Mouse (Mus musculus) brain, embryonic 14.5 days (tissue): ENCODE results near the gene Zfp383. TPM values are rescaled to one million over a fixed set of nuclear protein-coding genes. Genes with fewer than 3 reads are reported as not detected.
A peak's percentile ranks its signal among the peaks of the same experiment; 100 is the strongest.
"Not testable (repeated sequence)": the region's sequence is repeated elsewhere in the genome, so short reads cannot be mapped to it uniquely, and the experiment has no call there.

Experiments
- DNase-seq: peaks from one replicate; pipeline ENCODE4 v3.0.0-alpha.2; 2011; ENCODE audit warnings: low read depth
- CTCF ChIP-seq: fragments of 200-500 bp; IDR thresholded peaks from 2 replicates; pipeline ENCODE4 v1.5.1; 2012; ENCODE audit warnings: inconsistent platforms, mild to moderate bottlenecking, moderate library complexity, borderline replicate concordance; ENCODE audit not compliant: insufficient read depth, insufficient read length; ENCODE audit errors: extremely low read depth
- POLR2A ChIP-seq: fragments of 200-500 bp; IDR thresholded peaks from 2 replicates; pipeline ENCODE4 v1.6.1; 2012; ENCODE audit warnings: mild to moderate bottlenecking, inconsistent platforms, borderline replicate concordance; ENCODE audit not compliant: poor library complexity, insufficient read depth, insufficient read length, severe bottlenecking; ENCODE audit errors: extremely low read depth
- polyA plus RNA-seq: library from polyadenylated mRNA; depleted of rRNA; stranded (reverse); fragments of >200 nt; gene quantifications from 2 replicates; pipeline ENCODE4 v1.2.3, GENCODE M21; 2012; rRNA removed

Zfp383 gene
- polyA plus RNA-seq, 1 experiment: 18.2 TPM

DNA sequence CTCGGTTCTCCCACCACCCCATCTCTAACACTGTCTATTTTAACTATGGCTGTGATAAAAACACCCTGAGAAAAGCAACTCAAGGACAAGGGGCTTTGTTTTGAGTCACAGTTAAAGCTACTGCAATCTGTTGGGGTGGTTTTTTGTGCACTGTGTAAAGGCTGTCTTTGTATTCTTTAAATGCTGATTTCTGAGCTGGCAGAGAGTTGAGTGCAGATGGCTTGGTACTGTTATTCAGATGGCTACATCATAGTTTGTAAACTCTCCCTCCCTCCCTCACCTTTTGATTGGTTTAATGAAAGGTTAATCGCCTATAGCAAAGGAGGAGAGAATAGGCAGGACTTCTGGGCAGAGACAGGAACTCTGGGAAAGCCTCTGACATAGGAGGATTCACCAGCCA is 36.2 kb downstream of the Zfp383 start:
- no peak for TF ChIP-seq POLR2A
- no peak for TF ChIP-seq CTCF
- DNase-seq: peak; percentile 55

DNA sequence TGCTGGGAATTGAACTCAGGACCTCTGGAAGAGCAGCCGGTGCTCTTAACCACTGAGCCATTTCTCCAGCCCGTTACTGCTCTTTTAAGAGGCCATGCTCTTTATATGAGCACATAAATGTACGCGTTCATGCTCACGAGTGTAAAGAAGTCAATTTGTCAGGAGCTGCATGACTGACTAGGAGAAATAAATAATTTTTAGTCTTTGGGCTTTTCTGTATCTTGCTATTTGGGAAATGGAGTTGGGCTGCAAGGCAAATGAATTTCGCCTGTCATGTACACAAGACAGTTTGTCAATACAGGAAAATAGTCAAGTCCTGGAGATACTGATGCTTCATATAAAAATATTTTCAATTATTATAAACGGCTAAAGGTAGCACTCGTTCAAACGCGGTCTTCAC is 45.1 kb downstream of the Zfp383 start:
- no peak for TF ChIP-seq CTCF
- no peak for TF ChIP-seq POLR2A
- no peak for DNase-seq

DNA sequence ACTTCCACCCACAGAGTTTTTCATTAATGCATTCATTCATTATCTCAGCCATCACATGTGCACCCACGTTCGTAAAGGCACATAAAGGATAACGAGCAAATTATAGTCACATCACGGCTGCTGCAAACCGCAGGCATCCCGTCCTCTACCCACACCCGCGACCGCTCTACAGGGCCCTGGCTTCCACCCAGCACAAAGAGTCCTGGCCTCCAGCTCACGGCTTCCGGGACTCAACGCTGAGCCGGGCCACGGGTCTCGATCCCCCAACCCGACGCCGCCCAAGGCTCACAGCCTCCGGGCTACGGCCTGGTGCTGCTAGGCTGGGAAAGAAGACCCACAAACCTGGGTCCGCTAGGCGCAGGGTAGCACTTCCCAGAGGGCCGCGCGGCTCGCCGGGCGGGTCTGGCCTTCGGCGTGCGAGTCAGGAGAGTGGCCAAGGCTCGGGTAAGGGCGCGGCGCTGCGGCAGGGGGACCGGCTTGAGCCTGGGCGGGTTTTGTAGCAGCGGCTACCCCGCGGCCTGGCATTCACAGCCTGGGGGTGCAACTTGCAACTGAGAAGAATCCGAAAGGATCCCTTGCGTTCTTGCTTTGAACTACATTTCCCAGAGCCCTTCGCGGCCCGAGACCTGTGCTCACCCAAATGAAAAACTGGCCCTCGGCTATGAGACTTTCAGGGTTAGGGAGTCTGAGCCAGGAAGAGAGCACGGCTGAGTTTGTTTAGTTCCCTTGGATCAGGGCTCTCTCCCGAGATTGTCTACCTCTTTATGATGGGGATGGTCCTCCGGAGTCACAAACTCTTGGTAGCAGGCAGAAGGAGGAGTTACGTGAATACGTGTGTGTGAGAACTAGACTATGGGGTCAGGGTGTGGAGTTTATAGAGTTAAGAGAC is 45.7 kb downstream of the Zfp383 start, which contains the start of gene Zfp74:
Gene Zfp74, minus strand, starts transcription at position 577 of the 889 bp plus-strand sequence.
- peak; percentile 34; the same call in 1 of the 2 replicates for TF ChIP-seq POLR2A
- TF ChIP-seq CTCF: no peak
- DNase-seq: peak; percentile 94

DNA sequence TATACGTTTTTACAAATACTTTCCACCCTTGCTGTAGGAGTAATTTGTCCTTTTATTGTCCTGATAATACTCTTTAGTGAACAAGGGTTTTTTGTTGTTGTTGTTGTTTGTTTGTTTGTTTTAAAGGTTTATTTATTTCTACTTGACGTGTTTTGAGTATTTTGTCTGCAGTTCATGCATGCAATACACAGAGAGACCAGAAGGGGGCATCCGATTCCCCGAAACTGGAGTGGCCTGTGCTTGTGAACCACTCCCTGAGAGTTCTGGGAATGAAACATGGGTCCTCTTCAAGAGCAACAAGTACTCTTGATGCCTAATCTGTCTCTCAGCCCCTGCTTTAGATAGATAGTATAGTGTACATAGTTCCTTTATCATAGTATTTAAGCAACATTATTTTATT is 46.7 kb downstream of the Zfp383 start:
- TF ChIP-seq CTCF (peak; percentile 55; the same call in 1 of the 2 replicates), POLR2A (no peak)
- peak; percentile 63 for DNase-seq

DNA sequence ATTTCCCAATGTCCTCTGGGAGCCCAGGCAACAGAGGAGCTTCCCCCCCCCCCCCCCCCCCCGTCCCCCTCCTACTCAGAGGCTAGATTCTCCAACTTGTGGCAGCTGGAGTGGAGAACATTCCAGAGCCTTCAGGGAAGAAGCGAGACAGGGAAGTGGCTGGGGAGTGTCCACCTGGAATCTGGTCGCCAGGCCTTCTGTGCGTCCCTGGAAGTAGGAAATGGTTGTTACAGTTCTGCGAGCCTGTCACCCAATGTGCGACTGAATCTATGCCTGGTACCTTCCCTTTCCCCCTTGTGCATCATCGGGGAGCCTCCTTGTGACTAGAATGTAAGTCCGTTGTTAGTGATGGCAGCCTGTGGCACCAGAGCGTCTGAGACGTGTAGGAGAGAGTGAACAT is 48.2 kb downstream of the Zfp383 start:
- DNase-seq: no peak
- no peak for TF ChIP-seq POLR2A
- TF ChIP-seq CTCF: no peak

DNA sequence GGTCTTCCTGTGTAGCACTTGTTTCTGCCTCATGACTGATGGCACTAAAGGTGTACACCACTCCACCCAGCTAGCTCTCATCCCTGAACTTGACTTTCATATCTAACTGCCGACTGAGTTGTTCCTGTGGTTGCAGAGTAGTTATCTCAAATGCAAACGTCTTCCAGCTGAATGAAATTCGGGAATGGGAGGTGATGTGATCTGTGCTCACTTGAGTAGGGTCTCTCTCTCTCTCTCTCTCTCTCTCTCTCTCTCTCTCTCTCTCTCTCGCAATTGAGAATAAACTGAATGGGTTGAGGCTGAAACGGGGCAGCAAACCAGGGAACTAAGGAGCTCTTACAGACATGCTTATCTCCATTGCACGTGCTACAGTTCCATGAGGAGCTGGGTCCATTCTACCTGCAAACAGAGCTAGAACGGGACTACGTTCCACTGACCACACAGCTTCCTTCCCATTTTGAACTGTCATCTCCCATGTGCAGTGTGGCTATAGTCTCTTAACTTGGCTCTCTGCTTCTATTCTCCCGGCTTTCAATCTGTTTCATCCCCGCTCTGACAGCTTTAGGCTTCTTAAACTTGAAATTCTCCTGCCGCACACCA is 50.2 kb downstream of the Zfp383 start:
- TF ChIP-seq CTCF: no peak
- TF ChIP-seq POLR2A: no peak
- DNase-seq: no peak

DNA sequence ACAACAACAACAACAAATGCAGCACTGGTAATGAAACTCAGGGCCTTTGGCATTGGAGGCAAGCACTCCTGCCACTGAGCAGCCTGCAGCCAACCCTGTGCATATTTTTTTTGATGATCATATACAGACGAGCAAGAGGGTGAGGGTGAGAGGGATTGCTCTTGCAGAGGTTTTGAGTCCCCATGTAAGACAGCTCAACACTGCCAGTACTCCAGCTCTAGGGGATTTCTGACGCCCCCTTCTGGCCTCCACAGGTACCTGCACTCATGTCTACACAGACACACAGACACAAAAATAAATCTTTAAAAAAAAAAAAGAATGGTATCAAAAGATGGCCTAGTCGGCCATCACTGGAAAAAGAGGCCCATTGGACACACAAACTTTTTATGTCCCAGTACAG is 51.0 kb downstream of the Zfp383 start:
- no peak for TF ChIP-seq POLR2A
- no peak; the same call in 1 of the 2 replicates for TF ChIP-seq CTCF
- no peak for DNase-seq

DNA sequence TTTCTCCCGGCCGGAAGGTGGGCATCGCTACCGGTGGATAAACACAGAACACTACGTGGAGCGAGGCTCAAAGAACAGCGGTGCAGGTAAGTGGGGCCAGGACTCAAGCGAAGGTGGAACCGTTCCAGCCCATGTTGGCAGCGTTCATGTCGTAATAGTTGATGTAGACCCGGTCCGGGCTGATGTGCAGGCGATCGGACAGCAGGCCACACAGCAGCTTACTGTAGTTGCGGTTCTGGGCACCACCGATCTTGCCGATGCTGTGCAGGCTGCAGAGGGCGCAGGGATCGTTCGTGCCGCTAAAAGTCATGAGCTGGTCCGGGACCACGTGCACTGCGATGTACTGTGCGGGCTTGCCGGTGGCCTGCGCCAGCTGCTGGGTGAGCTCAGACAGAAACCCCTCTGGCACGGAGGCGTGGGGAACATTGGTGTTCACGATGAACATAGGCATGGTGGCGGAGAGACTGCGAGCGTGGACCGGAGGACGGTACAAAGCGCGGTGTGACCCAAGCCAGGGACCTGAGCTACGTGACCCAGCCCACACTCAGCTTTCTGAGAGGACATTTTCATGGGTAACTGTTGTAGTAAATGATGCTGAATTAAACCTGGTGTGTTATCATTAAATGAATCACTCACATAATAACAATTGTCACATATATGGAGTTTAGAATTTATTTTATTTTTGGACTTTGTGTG is 57.2 kb downstream of the Zfp383 start:
- DNase-seq: not testable (repeated sequence)

Other genes with a start within 250 kb of the Zfp383 start
- 1.3 TPM in 2 replicates for gene Catsperg2, start 181.2 kb upstream of the Zfp383 start, polyA plus RNA-seq
- 14.5 and 16.6 TPM in 2 replicates for gene Zfp84, start 139.7 kb upstream of the Zfp383 start, polyA plus RNA-seq
- 11.9 and 12.9 TPM in 2 replicates for gene Zfp30, start 124.2 kb upstream of the Zfp383 start, polyA plus RNA-seq
- 12.2 and 14.8 TPM in 2 replicates for gene Zfp790, start 92.1 kb upstream of the Zfp383 start, polyA plus RNA-seq
- gene Zfp940, start 54.6 kb upstream of the Zfp383 start, polyA plus RNA-seq: 7.4 and 9.1 TPM in 2 replicates
- gene Zfp420, start 48.2 kb upstream of the Zfp383 start, polyA plus RNA-seq: 15.0 and 17.3 TPM in 2 replicates
- gene Zfp27, start 1.7 kb upstream of the Zfp383 start, polyA plus RNA-seq: 12.2 and 13.9 TPM in 2 replicates
- gene Zfp74, start 45.9 kb downstream of the Zfp383 start, polyA plus RNA-seq: 11.0 and 14.3 TPM in 2 replicates
- 6.4 and 7.2 TPM in 2 replicates for gene Zfp568, start 75.7 kb downstream of the Zfp383 start, polyA plus RNA-seq
- gene Zfp14, start 143.2 kb downstream of the Zfp383 start, polyA plus RNA-seq: 12.6 and 13.0 TPM in 2 replicates
- gene Zfp82, start 164.7 kb downstream of the Zfp383 start, polyA plus RNA-seq: 3.2 and 4.9 TPM in 2 replicates
- 0.38 and 1.1 TPM in 2 replicates for gene Gm26920, start 182.2 kb downstream of the Zfp383 start, polyA plus RNA-seq
- 9.2 and 10.5 TPM in 2 replicates for gene Zfp566, start 182.3 kb downstream of the Zfp383 start, polyA plus RNA-seq
- gene Zfp260, start 186.6 kb downstream of the Zfp383 start, polyA plus RNA-seq: 44.0 and 50.7 TPM in 2 replicates
- 9.2 and 9.5 TPM in 2 replicates for gene Zfp382, start 213.7 kb downstream of the Zfp383 start, polyA plus RNA-seq